Mouse (Mus musculus) cortical plate, adult 2 months (tissue): ENCODE data around the gene Irak2. TPM values are rescaled to one million over a fixed set of nuclear protein-coding genes. Genes with fewer than 3 reads are reported as not detected.

Experiments
- H3K27ac ChIP-seq: fragments of 200-500 bp; 2 replicates; pipeline ENCODE4 v1.5.1; 2012; ENCODE audit warnings: low read length, control low read depth, inconsistent platforms; ENCODE audit not compliant: insufficient read depth
- H3K4me1 ChIP-seq: fragments of 200-500 bp; 2 replicates; pipeline ENCODE4 v1.6.1; 2011; ENCODE audit warnings: low read length; ENCODE audit not compliant: control insufficient read depth, insufficient read depth
- H3K4me3 ChIP-seq: fragments of 200-500 bp; 2 replicates; pipeline ENCODE4 v1.5.1; 2011; ENCODE audit warnings: mild to moderate bottlenecking, low read length, control low read depth; ENCODE audit not compliant: insufficient read depth
- CTCF ChIP-seq: fragments of 200-500 bp; IDR thresholded peaks from 2 replicates; pipeline ENCODE4 v1.5.1; 2011; ENCODE audit warnings: mild to moderate bottlenecking, control low read depth, low read length; ENCODE audit not compliant: insufficient read depth; ENCODE audit errors: extremely low read depth
- POLR2A ChIP-seq: fragments of 200-500 bp; IDR thresholded peaks from 2 replicates; pipeline ENCODE4 v1.6.1; 2011; ENCODE audit warnings: mild to moderate bottlenecking, low read length, control low read depth; ENCODE audit not compliant: insufficient read depth; ENCODE audit errors: extremely low read depth
- polyA plus RNA-seq: library from polyadenylated mRNA; depleted of rRNA; stranded (reverse); fragments of >200 nt; gene quantifications from 2 replicates; pipeline ENCODE4 v1.2.3, GENCODE M21; 2012; rRNA removed

Irak2 gene
- polyA plus RNA-seq = 23.7 and 24.7 TPM in 2 replicates

DNA sequence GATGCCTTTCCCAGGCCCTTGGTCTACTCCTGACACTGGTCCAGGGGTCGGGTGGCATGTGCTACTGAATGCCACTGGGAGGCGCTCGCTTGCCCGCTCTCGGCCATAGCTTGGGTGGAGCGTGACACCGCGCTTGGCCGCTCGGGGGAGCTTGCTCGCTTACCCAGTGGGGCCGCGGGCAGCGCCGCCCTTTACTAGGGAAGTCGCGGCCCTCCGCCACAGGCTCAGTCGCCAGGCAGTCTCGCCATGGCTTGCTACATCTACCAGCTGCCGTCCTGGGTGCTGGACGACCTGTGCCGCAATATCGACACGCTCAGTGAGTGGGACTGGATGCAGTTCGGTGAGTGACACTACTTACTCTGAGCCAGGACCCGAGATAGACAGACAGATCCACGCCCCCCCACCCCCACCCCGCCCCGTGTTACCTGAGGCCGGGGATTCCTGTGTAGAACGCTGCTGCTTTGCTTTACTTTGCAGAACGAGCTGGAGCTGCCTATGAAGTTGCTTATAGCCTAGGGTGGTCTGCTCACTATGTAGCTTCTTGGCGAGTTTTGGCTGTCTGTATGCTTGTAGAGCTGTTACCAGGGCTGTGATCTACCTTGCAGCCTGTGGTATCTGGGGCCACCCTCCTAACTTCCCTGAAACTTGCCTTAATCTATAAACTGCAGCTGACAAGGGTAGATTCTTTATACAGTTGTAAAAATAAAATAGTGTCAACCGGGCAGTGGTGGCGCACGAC lies at the start of gene Irak2:
Gene Irak2 (plus strand): TSS at position 166 of the 739 bp plus-strand sequence.
- H3K4me1 ChIP-seq = no peaks in the 10 kb centered on the region; the same call in 1 of the 2 replicates
- H3K27ac ChIP-seq = 0 out of 2 replicates have a peak within 1 kb of the TSS, but pooled peaks have one; percentile 39
- H3K4me3 ChIP-seq = peak within 1 kb of the TSS; percentile 73
- TF ChIP-seq POLR2A (peak; percentile 82), CTCF (peak; percentile 80)

GRCm38 (mm10) chr6:113592637-113593036 lies 45.6 kb upstream of the Irak2 start:
- no peaks in the 10 kb centered on the region for H3K4me1 ChIP-seq
- H3K4me3 ChIP-seq = no peak overlapping the region
- H3K27ac ChIP-seq = no peak overlapping the region
- no peak for TF ChIP-seq POLR2A
- no peak for TF ChIP-seq CTCF

DNA sequence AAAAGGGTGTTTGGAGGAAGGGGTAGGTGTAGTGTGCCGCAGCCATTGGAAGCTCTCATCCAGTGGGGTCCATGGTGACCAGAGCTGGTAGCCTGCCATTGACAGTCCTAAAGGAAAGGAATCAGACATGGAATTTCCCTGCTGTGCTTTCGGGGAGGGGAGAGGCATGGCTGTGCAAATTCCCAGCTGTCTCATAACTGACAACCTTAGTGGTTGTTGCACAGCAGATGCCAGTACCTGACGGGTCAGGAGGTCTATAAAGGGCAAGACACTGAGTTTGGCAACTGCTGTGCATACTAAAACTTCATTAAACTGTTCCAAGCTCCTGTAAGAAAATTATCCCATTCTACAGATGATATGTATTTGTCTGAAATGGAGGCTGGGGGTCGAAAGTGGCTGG lies 40.3 kb upstream of the Irak2 start:
- Histone ChIP-seq H3K4me3 (no peak overlapping the region), H3K27ac (no peak overlapping the region), H3K4me1 (no peaks in the 10 kb centered on the region)
- no peak for TF ChIP-seq POLR2A
- no peak for TF ChIP-seq CTCF

DNA sequence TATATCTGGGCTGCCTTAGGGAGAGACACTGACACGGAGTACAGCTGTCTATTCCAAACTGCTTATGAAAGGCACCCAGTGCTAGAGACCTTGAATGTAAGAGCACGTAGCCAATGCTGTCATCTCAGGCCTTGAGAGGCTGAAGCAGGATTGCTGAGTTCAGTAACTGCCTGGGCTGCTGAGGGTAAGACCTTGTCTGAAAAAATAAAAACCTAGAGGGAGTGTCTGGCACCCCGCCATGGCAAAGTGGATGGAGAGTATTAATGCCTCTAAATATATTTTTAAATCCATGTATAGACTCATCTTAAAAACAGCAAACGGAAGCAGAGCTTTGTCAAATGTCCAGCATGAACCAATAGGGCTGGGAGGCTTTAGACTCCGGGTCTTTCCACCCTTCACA lies 38.4 kb upstream of the Irak2 start:
- Histone ChIP-seq H3K27ac (no peak overlapping the region), H3K4me3 (no peak overlapping the region), H3K4me1 (no peaks in the 10 kb centered on the region)
- TF ChIP-seq POLR2A (no peak), CTCF (no peak)

GRCm38 (mm10) chr6:113600543-113601139 lies 37.6 kb upstream of the Irak2 start, which contains the start of gene Fancd2os:
Fancd2os (minus strand) TSS chr6:113600715.
- no peak within 1 kb of the TSS for H3K4me3 ChIP-seq
- TF ChIP-seq CTCF (no peak), POLR2A (no peak)
- H3K4me1 ChIP-seq = no peaks in the 10 kb centered on the region
- H3K27ac ChIP-seq = no peak within 1 kb of the TSS

DNA sequence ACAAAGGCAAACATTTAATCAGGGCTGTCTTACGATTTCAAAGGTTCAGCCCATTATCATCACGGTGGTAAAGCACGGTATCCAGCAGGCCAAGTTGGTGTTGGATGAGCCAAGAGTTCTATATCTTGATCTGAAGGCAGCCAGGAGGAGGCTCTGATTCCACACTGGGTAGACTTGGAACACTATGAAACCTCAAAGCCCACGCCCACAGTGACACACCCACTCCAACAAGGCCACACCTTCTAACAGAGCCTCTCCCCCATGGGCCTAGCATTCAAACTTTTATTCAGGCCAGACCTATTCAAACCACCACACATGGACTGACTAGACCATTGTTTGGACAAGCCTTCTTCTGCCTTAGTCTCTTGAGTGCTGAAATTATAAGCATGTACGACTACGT lies 35.4 kb upstream of the Irak2 start:
- no peak overlapping the region for H3K27ac ChIP-seq
- H3K4me3 ChIP-seq = no peak overlapping the region
- peaks cover 5% of the 10 kb centered on the region; the same call in 1 of the 2 replicates for H3K4me1 ChIP-seq
- no peak for TF ChIP-seq POLR2A
- no peak for TF ChIP-seq CTCF

GRCm38 (mm10) chr6:113603993-113604392 lies 34.3 kb upstream of the Irak2 start:
- Histone ChIP-seq H3K4me1 (peaks cover 9% of the 10 kb centered on the region), H3K4me3 (peak overlapping the region; percentile 97), H3K27ac (peak overlapping the region; percentile 49; the same call in 1 of the 2 replicates)
- TF ChIP-seq POLR2A (no peak), CTCF (no peak)

GRCm38 (mm10) chr6:113604432-113605223 lies 33.6 kb upstream of the Irak2 start, which contains the start of gene Brk1:
Brk1 (plus strand) TSS chr6:113604772.
- Histone ChIP-seq H3K4me1 (peaks cover 12% of the 10 kb centered on the region), H3K27ac (peak within 1 kb of the TSS; percentile 85), H3K4me3 (peak within 1 kb of the TSS; percentile 97)
- TF ChIP-seq CTCF (peak; percentile 15; the same call in 1 of the 2 replicates), POLR2A (peak; percentile 48)

GRCm38 (mm10) chr6:113605224-113605545 lies 33.1 kb upstream of the Irak2 start:
- H3K4me3 ChIP-seq = peak overlapping the region; percentile 97
- no peak for TF ChIP-seq CTCF
- TF ChIP-seq POLR2A = no peak
- peaks cover 13% of the 10 kb centered on the region for H3K4me1 ChIP-seq
- H3K27ac ChIP-seq = peak overlapping the region; percentile 85
